Mouse (Mus musculus) frontal cortex, postnatal 25 days (tissue): ENCODE data around the gene Tgfb1.
"Not testable (repeated sequence)": the region's sequence is repeated elsewhere in the genome, so short reads cannot be mapped to it uniquely, and the experiment has no call there.

Experiments
- DNase-seq, 2 experiments: peaks; one replicate each; pipeline ENCODE4 v3.0.0; 2022; ENCODE audit warnings: low spot score in 2 of 2

Tgfb1 gene

GRCm38 (mm10) chr7:25705801-25706251 is 19.0 kb downstream of the Tgfb1 start:
- no peak for DNase-seq

DNA sequence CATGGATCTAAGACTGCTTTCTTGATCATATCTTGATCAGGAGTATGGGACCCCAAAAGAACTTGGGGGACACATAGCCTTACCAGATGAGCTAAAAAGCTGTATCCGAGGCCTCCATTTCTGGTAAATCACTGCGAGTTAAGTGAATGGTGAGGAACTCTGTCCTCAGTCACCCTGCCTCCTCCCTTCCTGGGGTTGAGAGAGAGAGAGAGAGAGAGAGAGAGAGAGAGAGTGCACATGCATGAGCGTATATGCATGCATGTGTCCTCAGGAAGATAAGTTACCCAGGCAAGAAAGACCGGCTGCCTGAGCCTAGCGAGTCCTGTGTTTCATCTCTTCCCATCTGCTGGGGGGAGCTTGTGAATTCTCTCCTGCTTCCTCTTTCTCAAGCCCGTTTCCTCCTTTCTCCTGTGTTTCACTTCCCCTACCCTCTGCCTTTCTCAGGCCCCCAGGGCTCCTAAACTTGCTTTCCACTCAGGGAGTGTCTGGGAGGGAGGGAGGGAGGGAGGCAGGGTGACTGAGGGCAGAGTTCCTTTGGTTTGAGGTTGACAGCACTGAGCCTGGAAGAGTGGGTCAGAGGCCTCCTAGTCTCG is 19.9 kb downstream of the Tgfb1 start:
- no peak for DNase-seq

- DNase-seq = no peak
Observed at GRCm38 (mm10) chr7:25707581-25708292, 20.9 kb downstream of the Tgfb1 start.

- no peak for DNase-seq
Observed at GRCm38 (mm10) chr7:25709961-25710360, 23.2 kb downstream of the Tgfb1 start.

DNA sequence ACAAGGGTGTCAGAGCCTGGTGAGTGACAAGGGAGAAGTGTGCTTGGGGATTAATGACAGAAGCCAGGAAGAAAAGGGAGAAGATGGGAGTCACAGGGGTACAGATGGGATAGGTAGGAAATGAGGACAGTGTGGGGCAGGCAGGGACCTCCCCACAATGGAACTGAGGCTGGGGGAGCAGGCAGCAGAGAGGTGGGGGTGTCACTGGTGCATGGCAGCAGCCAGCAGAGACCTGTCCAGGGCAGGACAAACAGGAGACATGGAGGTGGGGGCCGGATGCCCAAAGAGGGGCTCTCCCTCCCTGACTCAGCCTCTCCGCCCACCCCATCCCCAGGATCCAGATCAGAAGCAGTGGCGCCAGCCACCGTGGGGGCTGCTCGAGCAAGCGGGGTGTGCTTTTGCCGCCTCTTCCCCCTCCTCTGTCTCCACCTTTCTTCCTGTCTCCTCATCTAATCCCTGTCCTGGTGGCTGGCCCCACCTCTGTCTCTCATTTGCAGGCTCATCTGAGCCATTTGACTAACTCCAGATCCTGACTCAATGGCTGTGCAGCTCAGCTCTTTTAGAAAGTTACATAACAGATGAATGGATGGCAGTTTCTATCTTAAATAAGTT is 23.8 kb downstream of the Tgfb1 start:
- no peak for DNase-seq

DNA sequence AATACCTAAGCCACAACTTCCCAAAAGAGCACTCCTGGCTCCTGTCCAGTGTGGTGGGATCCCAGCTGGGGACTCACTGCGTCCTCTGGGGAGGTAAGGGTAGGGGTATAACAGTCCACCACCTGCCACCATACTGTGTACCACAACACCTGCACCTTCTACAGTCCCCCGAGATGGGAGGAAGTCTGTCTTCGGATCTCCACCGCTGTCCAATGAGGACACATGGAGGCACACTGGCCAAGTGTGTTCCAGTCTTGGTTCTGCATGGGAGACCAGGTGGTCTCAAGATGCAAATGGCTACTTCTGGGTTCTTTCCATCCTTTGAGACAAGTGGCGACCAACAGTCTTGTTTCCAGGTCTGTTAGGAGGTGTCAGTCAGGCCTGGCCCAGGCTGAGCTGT is 24.4 kb downstream of the Tgfb1 start:
- DNase-seq = no peak

GRCm38 (mm10) chr7:25711731-25712197 is 25.0 kb downstream of the Tgfb1 start:
- no peak for DNase-seq

- DNase-seq = no peak
Observed at GRCm38 (mm10) chr7:25712801-25713200, 26.0 kb downstream of the Tgfb1 start.

GRCm38 (mm10) chr7:25714581-25714980 is 27.8 kb downstream of the Tgfb1 start:
- no peak for DNase-seq

DNA sequence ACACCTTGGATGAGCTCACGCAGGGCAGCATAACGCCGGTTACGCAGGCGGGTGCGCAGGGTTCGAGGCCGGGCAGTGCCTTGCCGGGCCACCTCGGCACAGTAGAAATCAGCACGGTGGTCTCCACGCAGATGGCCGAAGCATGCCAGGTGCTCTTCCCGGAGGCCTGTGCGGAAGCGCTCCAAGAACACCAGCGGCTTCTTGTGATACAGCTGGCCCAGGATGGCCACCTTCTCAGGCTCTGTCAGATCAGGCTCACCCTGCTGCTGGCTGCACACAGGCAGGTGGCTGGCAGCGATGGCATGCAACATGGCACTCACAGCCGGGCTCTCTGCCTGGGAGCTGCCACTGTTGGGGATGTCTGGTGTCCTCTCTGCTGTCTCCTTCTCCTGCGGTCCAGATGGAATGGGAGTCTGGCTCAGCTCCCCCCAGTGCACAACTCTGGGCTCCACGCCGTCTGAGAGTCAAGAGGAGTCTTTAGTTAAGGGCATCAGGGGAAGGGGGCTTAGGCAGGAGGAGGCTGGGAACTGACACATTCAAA is 29.0 kb downstream of the Tgfb1 start:
- no peak for DNase-seq

GRCm38 (mm10) chr7:25717478-25717877 is 30.7 kb downstream of the Tgfb1 start:
- DNase-seq = no peak

GRCm38 (mm10) chr7:25718788-25719417 is 32.1 kb downstream of the Tgfb1 start, which contains the start of gene Ccdc97:
Gene Ccdc97, minus strand, starts transcription at chr7:25719088.
- DNase-seq = peak; percentile 94 to 95

DNA sequence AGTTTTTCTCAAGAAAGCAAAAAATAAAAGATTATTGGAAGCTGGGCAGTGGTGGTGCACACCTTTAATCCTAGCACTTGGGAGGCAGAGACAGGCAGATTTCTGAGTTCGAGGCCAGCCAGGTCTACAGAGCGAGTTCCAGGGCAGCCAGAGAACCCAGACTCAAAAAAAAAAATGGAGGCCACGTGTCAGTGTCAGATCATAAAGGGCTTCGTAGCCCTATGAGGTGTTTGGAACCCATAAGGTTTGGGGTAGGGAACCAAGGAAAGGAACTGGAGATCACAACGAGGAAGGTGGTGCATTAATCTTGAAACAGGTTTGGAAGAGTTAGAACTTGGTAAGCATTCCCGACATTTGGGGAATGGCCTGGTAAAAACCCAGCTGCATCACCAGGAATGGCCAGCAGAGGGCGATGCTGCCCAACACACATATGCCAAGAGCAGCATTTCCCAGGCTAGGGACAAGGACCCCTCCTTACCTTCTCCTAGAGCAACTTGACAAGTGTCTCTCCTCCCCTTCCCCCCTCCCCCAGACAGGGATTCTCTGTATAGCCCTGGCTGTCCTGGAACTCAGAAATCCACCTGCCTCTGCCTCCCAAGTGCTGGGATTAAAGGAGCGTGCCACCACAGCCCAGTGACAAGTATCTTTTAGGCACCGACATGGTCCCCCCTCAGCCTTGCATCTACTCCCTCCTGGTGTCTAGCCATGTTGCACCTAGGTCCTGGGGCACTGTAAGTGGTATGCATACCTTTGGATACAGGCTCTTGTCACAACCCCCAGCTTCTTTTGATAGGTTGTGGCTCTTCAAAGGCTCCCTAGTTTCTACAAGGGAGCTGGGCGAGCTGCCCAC is 33.2 kb downstream of the Tgfb1 start:
- peak; percentile 84 for DNase-seq

GRCm38 (mm10) chr7:25720760-25721159 is 34.0 kb downstream of the Tgfb1 start:
- no peak for DNase-seq

DNA sequence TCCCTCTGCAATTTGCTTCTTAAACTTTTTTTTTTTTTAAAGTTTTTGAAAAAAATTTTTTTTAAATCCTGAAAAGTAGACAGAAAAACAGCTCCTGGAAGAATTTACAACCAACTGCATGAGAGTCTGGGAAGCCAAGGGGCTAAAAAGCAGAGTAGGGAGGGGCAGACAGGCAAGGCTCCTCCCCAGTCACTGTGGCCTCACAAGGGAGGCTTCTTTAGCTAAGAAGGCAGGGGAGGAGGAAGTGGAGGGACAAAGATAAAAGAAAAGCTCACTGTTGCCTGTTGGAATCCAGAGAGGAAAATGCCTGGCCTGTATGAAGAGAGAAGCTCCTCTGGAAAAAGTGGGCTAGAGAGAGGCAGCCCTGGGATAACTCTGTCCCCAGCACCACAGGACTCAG is 35.0 kb downstream of the Tgfb1 start:
- DNase-seq = not testable (repeated sequence)

- DNase-seq = no peak
Observed at GRCm38 (mm10) chr7:25725886-25726285, 39.1 kb downstream of the Tgfb1 start.

DNA sequence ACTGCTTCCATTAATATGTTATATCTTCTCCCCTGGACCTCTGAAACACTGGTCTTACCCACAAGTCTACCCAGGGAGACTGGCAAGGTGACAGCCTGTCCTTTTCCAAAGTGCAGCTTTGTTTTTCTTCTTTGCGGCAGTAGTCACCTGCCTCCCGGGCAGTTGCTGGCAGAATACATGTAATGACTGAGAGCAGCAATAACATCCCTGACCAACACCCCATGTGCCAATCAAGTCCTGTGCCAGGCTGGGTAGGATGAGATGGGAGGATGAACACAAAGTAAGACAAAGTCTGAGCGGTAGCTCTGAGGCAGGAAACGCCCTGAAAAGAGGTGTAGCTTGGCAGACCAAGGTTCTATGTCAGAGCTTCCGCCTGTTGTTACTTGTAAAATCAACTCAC is 41.0 kb downstream of the Tgfb1 start:
- no peak for DNase-seq

GRCm38 (mm10) chr7:25729396-25729795 is 42.6 kb downstream of the Tgfb1 start:
- DNase-seq = no peak

GRCm38 (mm10) chr7:25729862-25730261 is 43.1 kb downstream of the Tgfb1 start:
- DNase-seq = no peak

DNA sequence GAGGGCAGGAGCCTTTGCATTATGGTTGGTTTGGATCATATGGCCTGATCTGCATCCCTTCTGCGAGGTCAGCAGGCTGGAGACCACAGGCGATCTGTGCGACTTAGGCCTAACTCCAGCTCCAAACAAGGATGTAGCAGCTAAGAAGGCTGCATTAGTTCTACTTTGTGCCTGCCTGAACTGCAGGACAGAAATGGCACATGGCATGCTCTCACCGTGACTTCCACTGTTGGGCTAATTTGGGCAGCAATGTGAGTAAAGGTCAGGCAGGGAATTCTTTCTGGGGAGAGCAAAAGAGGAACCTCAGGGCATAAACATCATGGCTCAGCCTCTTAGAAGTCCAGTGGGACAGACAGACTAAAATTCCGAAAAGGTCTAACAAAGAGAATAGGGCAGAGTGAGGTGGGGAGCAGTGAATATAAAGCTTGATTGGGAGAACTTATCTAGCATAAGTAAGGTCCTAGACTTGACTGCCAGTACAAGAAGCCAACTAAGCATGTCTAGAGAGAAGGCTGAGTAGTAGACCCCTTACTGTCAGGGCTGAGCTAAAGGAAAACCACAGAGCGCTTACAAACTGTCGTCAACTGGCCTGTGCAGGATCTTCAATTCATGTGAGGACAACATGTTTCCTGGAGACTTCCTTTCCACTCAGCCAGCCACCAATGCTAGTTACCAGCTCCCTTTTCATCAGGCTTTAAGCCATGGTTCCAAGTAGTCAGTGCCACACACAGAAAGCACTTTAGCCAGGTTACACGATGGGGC is 44.7 kb downstream of the Tgfb1 start:
- DNase-seq = no peak
